Mouse (Mus musculus): ENCODE results near the gene Ank. TPM values are rescaled to one million over a fixed set of nuclear protein-coding genes. Genes with fewer than 3 reads are reported as not detected.
"Not testable (repeated sequence)": the region's sequence is repeated elsewhere in the genome, so short reads cannot be mapped to it uniquely, and the experiment has no call there.

Gene Ank
- polyA plus RNA-seq, 1 experiment from 2014 or later = 5.9 TPM

GRCm38 (mm10) chr15:27461336-27462245, 4.9 kb upstream of the Ank start:
- no peaks in the 10 kb centered on the region for H3K27me3 ChIP-seq (replicated peaks; ENCODE audit: control insufficient read depth, insufficient read depth, low read length)
- H3K9ac ChIP-seq (ENCODE audit: low read depth, low read length) = no peak overlapping the region
- H3K27ac ChIP-seq (ENCODE audit: low read length) = no peak overlapping the region
- H3K36me3 ChIP-seq (ENCODE audit: control insufficient read depth, insufficient read depth, low read length) = no peaks in the 10 kb centered on the region
- WGBS = 36% methylated on average over 12 of the region's 12 CpGs
- H3K4me1 ChIP-seq (ENCODE audit: control insufficient read depth, insufficient read depth, low read length) = no peaks in the 10 kb centered on the region
- ATAC-seq = no peak
- no peak overlapping the region for H3K4me2 ChIP-seq (ENCODE audit: low read depth, low read length)
- no peak overlapping the region for H3K4me3 ChIP-seq (ENCODE audit: low read length)
- H3K9me3 ChIP-seq (ENCODE audit: control insufficient read depth, low read length) = no peaks in the 10 kb centered on the region

- Histone ChIP-seq H3K4me1 (ENCODE audit: control insufficient read depth, insufficient read depth, low read length) (no peaks in the 10 kb centered on the region; the same call in 1 of the 2 replicates), H3K4me2 (ENCODE audit: low read depth, low read length) (no peak overlapping the region), H3K9me3 (ENCODE audit: control insufficient read depth, low read length) (no peaks in the 10 kb centered on the region), H3K27me3 (replicated peaks; ENCODE audit: control insufficient read depth, insufficient read depth, low read length) (no peaks in the 10 kb centered on the region), H3K4me3 (ENCODE audit: low read length) (no peak overlapping the region), H3K9ac (ENCODE audit: low read depth, low read length) (no peak overlapping the region), H3K36me3 (ENCODE audit: control insufficient read depth, insufficient read depth, low read length) (no peaks in the 10 kb centered on the region), H3K27ac (ENCODE audit: low read length) (no peak overlapping the region)
- ATAC-seq = no peak
- 94% methylated on average over 13 of the region's 13 CpGs for WGBS
Measured at GRCm38 (mm10) chr15:27463876-27464275, 2.6 kb upstream of the Ank start.

DNA sequence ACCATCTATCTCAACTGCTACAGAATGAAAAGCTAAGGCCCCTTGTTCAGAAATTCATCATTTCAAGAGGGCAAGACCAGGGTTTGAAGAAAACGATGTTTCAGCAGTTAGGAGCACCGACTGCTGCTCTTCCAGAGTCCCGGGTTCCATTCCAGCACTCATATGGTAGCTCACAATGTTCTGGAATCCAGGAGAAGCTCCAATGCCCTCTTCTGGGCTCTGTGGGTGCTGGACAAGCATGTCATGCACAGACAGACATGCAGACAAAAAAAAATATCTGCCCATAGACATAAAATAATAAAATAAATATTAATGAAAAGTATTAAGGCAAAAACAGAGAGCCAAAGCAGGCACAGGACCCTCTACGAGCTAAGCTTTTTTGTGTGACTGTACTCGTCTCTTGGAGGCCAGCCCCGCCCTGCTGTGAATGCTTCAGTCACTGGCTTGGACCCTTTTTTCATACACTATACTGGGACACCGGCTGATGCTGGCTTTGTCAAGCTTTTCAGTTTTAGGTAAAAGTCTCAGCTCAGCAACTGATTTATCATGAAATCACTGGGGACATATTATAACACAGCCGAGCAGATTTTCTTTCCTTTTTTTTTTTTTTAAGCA, 979 bp upstream of the Ank start:
- peak overlapping the region; percentile 83 for H3K4me3 ChIP-seq (ENCODE audit: low read length)
- no peaks in the 10 kb centered on the region for H3K27me3 ChIP-seq (replicated peaks; ENCODE audit: control insufficient read depth, insufficient read depth, low read length)
- peak overlapping the region; percentile 89 for H3K4me2 ChIP-seq (ENCODE audit: low read depth, low read length)
- no peaks in the 10 kb centered on the region; the same call in none of the 2 replicates for H3K4me1 ChIP-seq (ENCODE audit: control insufficient read depth, insufficient read depth, low read length)
- H3K9me3 ChIP-seq (ENCODE audit: control insufficient read depth, low read length) = no peaks in the 10 kb centered on the region
- ATAC-seq = no peak
- H3K9ac ChIP-seq (ENCODE audit: low read depth, low read length) = peak overlapping the region; percentile 85; the same call in 1 of the 2 replicates
- WGBS = 32% methylated on average over 8 of the region's 8 CpGs
- H3K36me3 ChIP-seq (ENCODE audit: control insufficient read depth, insufficient read depth, low read length) = no peaks in the 10 kb centered on the region
- H3K27ac ChIP-seq (ENCODE audit: low read length) = no peak overlapping the region

GRCm38 (mm10) chr15:27467081-27467491, 609 bp downstream of the Ank start:
- no peaks in the 10 kb centered on the region; the same call in 1 of the 2 replicates for H3K36me3 ChIP-seq (ENCODE audit: control insufficient read depth, insufficient read depth, low read length)
- H3K4me1 ChIP-seq (ENCODE audit: control insufficient read depth, insufficient read depth, low read length) = no peaks in the 10 kb centered on the region; the same call in none of the 2 replicates
- under 1% methylated on average over 25 of the region's 25 CpGs for WGBS
- ATAC-seq = no peak
- peak overlapping the region; percentile 85 for H3K9ac ChIP-seq (ENCODE audit: low read depth, low read length)
- peak overlapping the region; percentile 89 for H3K4me2 ChIP-seq (ENCODE audit: low read depth, low read length)
- H3K4me3 ChIP-seq (ENCODE audit: low read length) = peak overlapping the region; percentile 83
- H3K27ac ChIP-seq (ENCODE audit: low read length) = peak overlapping the region; percentile 83
- H3K9me3 ChIP-seq (ENCODE audit: control insufficient read depth, low read length) = no peaks in the 10 kb centered on the region
- no peaks in the 10 kb centered on the region for H3K27me3 ChIP-seq (replicated peaks; ENCODE audit: control insufficient read depth, insufficient read depth, low read length)

DNA sequence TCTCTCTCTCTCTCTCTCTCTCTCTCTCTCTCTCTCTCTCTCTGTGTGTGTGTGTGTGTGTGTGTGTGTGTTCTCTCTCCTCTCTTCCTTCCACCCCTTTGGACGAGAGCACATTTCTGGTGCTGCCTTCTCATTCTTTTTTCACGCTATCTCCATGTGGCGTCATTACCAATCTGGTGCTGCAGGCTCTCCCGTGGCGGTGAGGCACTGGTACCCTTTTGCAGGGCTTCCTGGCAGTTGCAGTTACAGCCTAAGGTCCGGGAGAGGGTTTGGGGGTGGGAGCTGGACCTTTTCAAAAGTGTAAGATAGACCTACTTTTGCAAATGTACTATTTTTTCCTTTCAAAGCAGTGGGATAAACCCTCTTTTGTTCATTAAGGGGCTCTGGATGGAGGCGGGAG, 1.2 kb downstream of the Ank start:
- WGBS = 18% methylated on average over 7 of the region's 7 CpGs
- H3K27me3 ChIP-seq (replicated peaks; ENCODE audit: control insufficient read depth, insufficient read depth, low read length) = no peaks in the 10 kb centered on the region
- no peak overlapping the region for H3K27ac ChIP-seq (ENCODE audit: low read length)
- no peaks in the 10 kb centered on the region for H3K9me3 ChIP-seq (ENCODE audit: control insufficient read depth, low read length)
- no peaks in the 10 kb centered on the region; the same call in 1 of the 2 replicates for H3K36me3 ChIP-seq (ENCODE audit: control insufficient read depth, insufficient read depth, low read length)
- H3K4me3 ChIP-seq (ENCODE audit: low read length) = peak overlapping the region; percentile 83
- peak overlapping the region; percentile 85 for H3K9ac ChIP-seq (ENCODE audit: low read depth, low read length)
- H3K4me2 ChIP-seq (ENCODE audit: low read depth, low read length) = peak overlapping the region; percentile 89
- no peaks in the 10 kb centered on the region; the same call in none of the 2 replicates for H3K4me1 ChIP-seq (ENCODE audit: control insufficient read depth, insufficient read depth, low read length)
- ATAC-seq = no peak

DNA sequence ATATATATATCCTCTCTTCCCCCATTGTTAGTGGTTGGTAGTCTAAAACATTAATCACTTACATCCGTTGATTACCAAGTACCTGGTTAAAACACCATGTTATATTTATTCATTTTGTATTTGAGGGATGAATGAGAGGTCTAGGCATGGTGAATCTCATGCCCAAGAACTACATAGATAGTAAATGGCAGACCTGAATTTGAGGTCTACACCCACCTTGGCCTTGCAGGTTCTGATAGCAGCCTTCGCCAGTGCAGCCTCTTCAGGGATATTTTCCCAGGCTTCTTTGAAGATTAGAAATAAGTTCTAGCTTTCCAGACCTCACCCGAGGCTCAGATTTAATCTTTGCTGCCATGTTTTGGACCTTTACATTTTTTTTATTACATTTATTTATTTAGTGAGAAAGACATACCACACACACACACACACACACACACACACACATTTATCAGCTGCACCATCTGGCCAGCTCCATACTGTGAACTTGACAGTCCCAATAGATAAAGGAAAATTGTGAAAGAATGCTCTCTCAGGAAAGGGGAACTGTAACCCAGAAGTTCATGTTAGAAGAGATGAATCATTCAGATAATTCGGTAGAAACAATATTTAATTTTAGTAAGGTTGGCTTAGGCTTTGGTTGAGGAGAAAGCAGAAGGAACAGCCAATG, 2.5 kb downstream of the Ank start:
- Histone ChIP-seq H3K4me3 (ENCODE audit: low read length) (no peak overlapping the region), H3K36me3 (ENCODE audit: control insufficient read depth, insufficient read depth, low read length) (no peaks in the 10 kb centered on the region; the same call in 1 of the 2 replicates), H3K4me2 (ENCODE audit: low read depth, low read length) (no peak overlapping the region), H3K9me3 (ENCODE audit: control insufficient read depth, low read length) (no peaks in the 10 kb centered on the region), H3K4me1 (ENCODE audit: control insufficient read depth, insufficient read depth, low read length) (no peaks in the 10 kb centered on the region; the same call in none of the 2 replicates), H3K27ac (ENCODE audit: low read length) (no peak overlapping the region), H3K27me3 (replicated peaks; ENCODE audit: control insufficient read depth, insufficient read depth, low read length) (no peaks in the 10 kb centered on the region), H3K9ac (ENCODE audit: low read depth, low read length) (no peak overlapping the region)
- ATAC-seq = no peak
- WGBS = 68% methylated on average over 4 of the region's 4 CpGs

- 74% methylated on average over 3 of the region's 3 CpGs for WGBS
- not testable (repeated sequence) for H3K27me3 ChIP-seq (replicated peaks; ENCODE audit: control insufficient read depth, insufficient read depth, low read length)
Measured at GRCm38 (mm10) chr15:27470346-27470745, 3.9 kb downstream of the Ank start.

GRCm38 (mm10) chr15:27472315-27472714, 5.8 kb downstream of the Ank start:
- H3K4me3 ChIP-seq (ENCODE audit: low read length) = no peak overlapping the region
- ATAC-seq = no peak
- peaks cover 7% of the 10 kb centered on the region for H3K4me1 ChIP-seq (ENCODE audit: control insufficient read depth, insufficient read depth, low read length)
- no peaks in the 10 kb centered on the region for H3K9me3 ChIP-seq (ENCODE audit: control insufficient read depth, low read length)
- H3K27me3 ChIP-seq (replicated peaks; ENCODE audit: control insufficient read depth, insufficient read depth, low read length) = no peaks in the 10 kb centered on the region
- H3K9ac ChIP-seq (ENCODE audit: low read depth, low read length) = no peak overlapping the region
- H3K4me2 ChIP-seq (ENCODE audit: low read depth, low read length) = no peak overlapping the region
- H3K27ac ChIP-seq (ENCODE audit: low read length) = no peak overlapping the region
- WGBS = 78% methylated on average over 9 of the region's 9 CpGs
- H3K36me3 ChIP-seq (ENCODE audit: control insufficient read depth, insufficient read depth, low read length) = no peaks in the 10 kb centered on the region; the same call in 1 of the 2 replicates

More at GRCm38 (mm10) chr15:27470346-27470745, 3.9 kb downstream of the Ank start:
- H3K4me2 ChIP-seq (ENCODE audit: low read depth, low read length); H3K27ac ChIP-seq (ENCODE audit: low read length); H3K4me1 ChIP-seq (ENCODE audit: control insufficient read depth, insufficient read depth, low read length); H3K9ac ChIP-seq (ENCODE audit: low read depth, low read length); H3K4me3 ChIP-seq (ENCODE audit: low read length); H3K9me3 ChIP-seq (ENCODE audit: control insufficient read depth, low read length); ATAC-seq; H3K36me3 ChIP-seq (ENCODE audit: control insufficient read depth, insufficient read depth, low read length): not testable (repeated sequence)

DNA sequence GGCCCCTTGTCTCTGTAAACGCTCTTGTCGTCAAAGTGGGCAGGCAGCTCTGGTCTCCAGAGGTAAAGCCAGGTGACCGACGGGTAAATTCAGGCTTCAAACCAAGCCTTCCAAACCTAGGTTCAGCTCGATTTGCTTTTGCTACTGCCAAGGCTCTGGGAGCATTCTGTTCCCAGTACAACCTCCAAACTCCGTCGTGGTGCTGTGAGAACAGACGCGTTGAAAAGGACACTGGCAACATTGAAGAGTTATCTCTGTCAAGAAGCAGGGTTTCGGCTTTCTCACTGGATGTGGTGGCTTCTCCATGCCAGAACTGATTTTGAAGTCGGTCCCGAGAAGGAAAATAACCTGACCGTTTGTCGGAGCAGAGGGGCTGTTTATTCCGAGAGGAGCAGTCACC, 9.5 kb downstream of the Ank start:
- Histone ChIP-seq H3K27ac (ENCODE audit: low read length) (no peak overlapping the region), H3K4me1 (ENCODE audit: control insufficient read depth, insufficient read depth, low read length) (peaks cover 13% of the 10 kb centered on the region), H3K9ac (ENCODE audit: low read depth, low read length) (no peak overlapping the region), H3K36me3 (ENCODE audit: control insufficient read depth, insufficient read depth, low read length) (no peaks in the 10 kb centered on the region; the same call in 1 of the 2 replicates), H3K4me2 (ENCODE audit: low read depth, low read length) (no peak overlapping the region), H3K27me3 (replicated peaks; ENCODE audit: control insufficient read depth, insufficient read depth, low read length) (no peaks in the 10 kb centered on the region), H3K4me3 (ENCODE audit: low read length) (no peak overlapping the region), H3K9me3 (ENCODE audit: control insufficient read depth, low read length) (no peaks in the 10 kb centered on the region)
- WGBS = 70% methylated on average over 15 of the region's 15 CpGs
- ATAC-seq = no peak
